Mouse (Mus musculus) kidney, embryonic 16.5 days (tissue): Measurements from ENCODE around the gene Gm44596. TPM values are rescaled to one million over a fixed set of nuclear protein-coding genes. Genes with fewer than 3 reads are reported as not detected.

ENCODE experiments used
- ATAC-seq: fragments of 200-750 bp; cut with Nextera tagmentation; 2 replicates; pipeline ENCODE4 v1.8.0; 2017; ENCODE audit warnings: moderate TSS enrichment; ENCODE audit not compliant: low FRiP score, low TSS enrichment
- H3K27ac ChIP-seq: fragments of 300-500 bp; sonication (generic); 2 replicates; pipeline ENCODE4 v1.5.1; 2014; ENCODE audit warnings: low read length
- H3K27me3 ChIP-seq: fragments of 300-500 bp; sonication (generic); 2 replicates; pipeline ENCODE4 v1.6.1; 2014; ENCODE audit warnings: low read length, control low read depth, mixed read lengths; ENCODE audit not compliant: insufficient read depth
- H3K36me3 ChIP-seq: fragments of 300-500 bp; sonication (generic); 2 replicates; pipeline ENCODE4 v1.6.1; 2014; ENCODE audit warnings: low read length, control low read depth, mixed read lengths; ENCODE audit not compliant: insufficient read depth
- H3K4me1 ChIP-seq: fragments of 300-500 bp; sonication (generic); 2 replicates; pipeline ENCODE4 v1.6.1; 2014; ENCODE audit warnings: low read length, control low read depth, mixed read lengths; ENCODE audit not compliant: insufficient read depth
- H3K4me2 ChIP-seq: fragments of 300-500 bp; sonication (generic); replicated peaks from 2 replicates; pipeline ENCODE4 v1.6.1; 2014; ENCODE audit warnings: low read depth, low read length
- H3K4me3 ChIP-seq: fragments of 300-500 bp; sonication (generic); 2 replicates; pipeline ENCODE4 v1.5.1; 2014; ENCODE audit warnings: mild to moderate bottlenecking, low read length
- H3K9ac ChIP-seq: fragments of 300-500 bp; sonication (generic); replicated peaks from 2 replicates; pipeline ENCODE4 v1.6.1; 2014; ENCODE audit warnings: low read length
- H3K9me3 ChIP-seq: fragments of 300-500 bp; sonication (generic); 2 replicates; pipeline ENCODE4 v1.6.1; 2016; ENCODE audit warnings: low read length, control low read depth
- WGBS: fragments of 180-500 bp; shearing (Covaris S2); extraction: QIAGEN DNeasy Blood & Tissue Kit; methylation state at CpG from one replicate; pipeline ENCODE4 v1.1.7; 2014; 5-methylcytosine and 5-hydroxymethylcytosine counted together
- polyA plus RNA-seq: library from polyadenylated mRNA; unstranded; fragments of >200 nt; fragmentation: Nextera tagmentation; extraction: Ambion mirVana; gene quantifications from 2 replicates; pipeline ENCODE4 v1.2.1, GENCODE M21; 2015

Gm44596 gene
- polyA plus RNA-seq, 1 experiment from 2014 or later: not detected

DNA sequence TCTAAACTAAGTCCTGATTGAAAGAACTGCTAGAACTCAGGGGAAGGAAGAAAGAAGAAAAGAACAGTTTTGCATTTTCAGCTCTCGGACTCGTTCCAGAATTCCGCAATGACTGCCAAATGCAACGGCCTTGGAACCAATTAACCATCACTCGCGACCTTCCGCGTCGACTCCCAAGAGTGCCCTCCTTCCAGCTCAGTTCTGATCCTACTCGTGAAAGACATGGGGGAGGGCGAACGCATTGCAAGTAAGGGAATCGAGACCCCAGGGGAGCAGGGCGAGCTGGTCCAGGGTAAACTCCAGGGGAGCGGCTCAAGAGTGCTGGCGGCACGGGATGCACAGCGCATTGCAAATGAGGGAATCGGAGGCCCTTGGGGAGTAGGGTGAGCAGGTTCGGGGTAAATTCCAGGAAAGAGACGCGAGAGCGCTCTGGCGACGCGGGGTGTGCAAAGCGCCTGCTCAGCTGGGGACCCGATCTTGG is 20.1 kb upstream of the Gm44596 start:
- Histone ChIP-seq H3K9ac (peak overlapping the region; percentile 82), H3K36me3 (peaks cover 31% of the 10 kb centered on the region), H3K27ac (peak overlapping the region; percentile 89), H3K9me3 (no peaks in the 10 kb centered on the region), H3K4me2 (peak overlapping the region; percentile 84), H3K4me1 (peaks cover 20% of the 10 kb centered on the region), H3K4me3 (peak overlapping the region; percentile 85), H3K27me3 (no peaks in the 10 kb centered on the region)
- peak; percentile 62 for ATAC-seq
- WGBS: under 1% methylated on average over 24 of the region's 28 CpGs

GRCm38 (mm10) chr6:128355726-128356416 is 19.4 kb upstream of the Gm44596 start, which contains the start of gene Tulp3:
Tulp3 (minus strand) TSS chr6:128355851.
- Histone ChIP-seq H3K9ac (peak within 1 kb of the TSS; percentile 82), H3K9me3 (no peaks in the 10 kb centered on the region), H3K27ac (peak within 1 kb of the TSS; percentile 89), H3K36me3 (peaks cover 26% of the 10 kb centered on the region), H3K4me3 (peak within 1 kb of the TSS; percentile 85), H3K4me2 (peak within 1 kb of the TSS; percentile 84), H3K4me1 (peaks cover 23% of the 10 kb centered on the region), H3K27me3 (no peaks in the 10 kb centered on the region)
- WGBS: under 1% methylated on average over 35 of the region's 42 CpGs
- ATAC-seq: peak; percentile 98

GRCm38 (mm10) chr6:128358999-128359398 is 16.3 kb upstream of the Gm44596 start:
- Histone ChIP-seq H3K4me3 (no peak overlapping the region), H3K27ac (no peak overlapping the region), H3K27me3 (no peaks in the 10 kb centered on the region), H3K4me2 (no peak overlapping the region), H3K9me3 (no peaks in the 10 kb centered on the region), H3K9ac (no peak overlapping the region), H3K36me3 (peaks cover 25% of the 10 kb centered on the region), H3K4me1 (peaks cover 38% of the 10 kb centered on the region)
- no peak for ATAC-seq
- 22% methylated on average over 2 of the region's 2 CpGs for WGBS

GRCm38 (mm10) chr6:128361901-128362300 is 13.4 kb upstream of the Gm44596 start:
- peak overlapping the region; percentile 93 for H3K27ac ChIP-seq
- peaks cover 28% of the 10 kb centered on the region for H3K4me1 ChIP-seq
- H3K9me3 ChIP-seq: no peaks in the 10 kb centered on the region
- 18% methylated on average over 9 of the region's 9 CpGs for WGBS
- H3K9ac ChIP-seq: peak overlapping the region; percentile 85
- peaks cover 31% of the 10 kb centered on the region for H3K36me3 ChIP-seq
- no peak for ATAC-seq
- H3K27me3 ChIP-seq: no peaks in the 10 kb centered on the region
- H3K4me2 ChIP-seq: peak overlapping the region; percentile 79
- H3K4me3 ChIP-seq: peak overlapping the region; percentile 81

GRCm38 (mm10) chr6:128362381-128363006 is 12.8 kb upstream of the Gm44596 start, which contains the start of the genes Rhno1 and Foxm1:
Rhno1 (minus strand) TSS chr6:128362911.
Foxm1 (plus strand) TSS chr6:128362967.
- Histone ChIP-seq H3K4me3 (peak within 1 kb of the TSS; percentile 81), H3K4me2 (peak within 1 kb of the TSS; percentile 79), H3K36me3 (peaks cover 31% of the 10 kb centered on the region), H3K9me3 (no peaks in the 10 kb centered on the region), H3K27me3 (no peaks in the 10 kb centered on the region), H3K27ac (peak within 1 kb of the TSS; percentile 93), H3K4me1 (peaks cover 28% of the 10 kb centered on the region), H3K9ac (peak within 1 kb of the TSS; percentile 85)
- WGBS: under 1% methylated on average over 65 of the region's 76 CpGs
- ATAC-seq: peak; percentile 88

GRCm38 (mm10) chr6:128363007-128363825 is 12.1 kb upstream of the Gm44596 start:
- peak overlapping the region; percentile 85 for H3K9ac ChIP-seq
- no peaks in the 10 kb centered on the region for H3K27me3 ChIP-seq
- WGBS: under 1% methylated on average over 41 of the region's 46 CpGs
- peak overlapping the region; percentile 93 for H3K27ac ChIP-seq
- H3K4me3 ChIP-seq: peak overlapping the region; percentile 81
- peak; percentile 74 for ATAC-seq
- H3K36me3 ChIP-seq: peaks cover 30% of the 10 kb centered on the region
- peak overlapping the region; percentile 79 for H3K4me2 ChIP-seq
- H3K9me3 ChIP-seq: no peaks in the 10 kb centered on the region
- peaks cover 28% of the 10 kb centered on the region for H3K4me1 ChIP-seq

- Histone ChIP-seq H3K27me3 (no peaks in the 10 kb centered on the region), H3K27ac (no peak overlapping the region), H3K36me3 (peaks cover 32% of the 10 kb centered on the region), H3K9me3 (no peaks in the 10 kb centered on the region), H3K9ac (no peak overlapping the region), H3K4me3 (no peak overlapping the region), H3K4me1 (peaks cover 28% of the 10 kb centered on the region), H3K4me2 (no peak overlapping the region)
- no peak for ATAC-seq
- WGBS: 78% methylated on average over 6 of the region's 6 CpGs
Measured at GRCm38 (mm10) chr6:128364721-128365120, 10.6 kb upstream of the Gm44596 start.

- Histone ChIP-seq H3K27me3 (no peaks in the 10 kb centered on the region), H3K9me3 (no peaks in the 10 kb centered on the region), H3K4me3 (no peak overlapping the region), H3K36me3 (peaks cover 49% of the 10 kb centered on the region), H3K9ac (no peak overlapping the region), H3K4me1 (peaks cover 18% of the 10 kb centered on the region), H3K4me2 (no peak overlapping the region), H3K27ac (no peak overlapping the region)
- 94% methylated on average over 5 of the region's 5 CpGs for WGBS
- ATAC-seq: no peak
Measured at GRCm38 (mm10) chr6:128366466-128366865, 8.8 kb upstream of the Gm44596 start.

DNA sequence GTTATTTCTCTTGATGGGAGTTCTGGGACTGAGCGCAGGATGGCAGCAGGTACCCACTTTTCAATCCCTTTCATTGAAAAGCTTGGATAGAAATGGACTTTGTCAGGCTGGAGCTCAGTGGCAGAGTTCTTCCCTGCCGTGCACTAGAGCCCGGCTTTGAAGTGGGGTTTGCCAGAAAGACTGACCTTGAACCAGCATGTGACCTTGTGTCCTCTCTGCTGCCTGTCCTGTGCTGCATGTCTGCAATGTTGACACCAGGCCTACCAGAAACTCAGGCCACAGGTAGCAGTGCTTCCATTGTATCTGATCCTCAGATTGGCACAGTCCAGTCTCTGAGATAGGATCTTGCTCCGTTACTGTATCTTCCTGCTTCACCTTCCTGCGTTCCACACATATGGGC is 5.3 kb upstream of the Gm44596 start:
- no peaks in the 10 kb centered on the region for H3K9me3 ChIP-seq
- peaks cover 81% of the 10 kb centered on the region for H3K36me3 ChIP-seq
- H3K27ac ChIP-seq: no peak overlapping the region
- no peaks in the 10 kb centered on the region for H3K4me1 ChIP-seq
- no peak overlapping the region for H3K9ac ChIP-seq
- H3K4me2 ChIP-seq: no peak overlapping the region
- no peak overlapping the region for H3K4me3 ChIP-seq
- H3K27me3 ChIP-seq: no peaks in the 10 kb centered on the region
- 95% methylated on average over 5 of the region's 5 CpGs for WGBS
- ATAC-seq: no peak
